Mouse (Mus musculus) olfactory bulb, adult 2 months (tissue): ENCODE measurements around the gene Megf6.

Experiments
- CTCF ChIP-seq: fragments of 200-500 bp; IDR thresholded peaks from 2 replicates; pipeline ENCODE4 v1.5.1; 2012; ENCODE audit warnings: low read depth, mild to moderate bottlenecking, low read length, moderate library complexity; ENCODE audit not compliant: insufficient read depth
- POLR2A ChIP-seq: fragments of 200-500 bp; IDR thresholded peaks from 2 replicates; pipeline ENCODE4 v1.6.1; 2012; ENCODE audit warnings: mild to moderate bottlenecking, low read depth, low read length, moderate library complexity; ENCODE audit not compliant: insufficient read depth

GRCm38 (mm10) chr4:154273000-154273399, 102.5 kb downstream of the Megf6 start:
- TF ChIP-seq POLR2A (no peak), CTCF (peak; percentile 28; the same call in 1 of the 2 replicates)
